Mouse (Mus musculus) MEL (cell line): ENCODE measurements around the gene Tbc1d24.

Source experiments
- CHD2 ChIP-seq: IDR thresholded peaks from 2 replicates; pipeline ENCODE4 v1.6.1; 2011; ENCODE audit warnings: low read length, improper control_type of control experiment
- CTCF ChIP-seq, 3 experiments: IDR thresholded peaks in 2 of 3; conservative IDR thresholded peaks in 1 of 3; 2 replicates each; pipeline ENCODE4 v1.5.1; 2011 to 2012; ENCODE audit warnings: low read length in 3 of 3, low read depth in 2 of 3, mild to moderate bottlenecking in 2 of 3, improper control_type of control experiment in 1 of 3, inconsistent platforms in 1 of 3, mixed read lengths in 1 of 3, moderate library complexity in 1 of 3; ENCODE audit not compliant: control insufficient read depth in 1 of 3, insufficient read depth in 1 of 3, poor library complexity in 1 of 3, severe bottlenecking in 1 of 3
- EP300 ChIP-seq, 2 experiments: IDR thresholded peaks; 2 replicates each; pipeline ENCODE4 v1.6.1; 2011; ENCODE audit warnings: improper control_type of control experiment in 2 of 2, low read length in 2 of 2, low read depth in 1 of 2, mild to moderate bottlenecking in 1 of 2
- JUND ChIP-seq: IDR thresholded peaks from 2 replicates; pipeline ENCODE4 v1.6.1; 2011; ENCODE audit warnings: low read depth, mild to moderate bottlenecking, improper control_type of control experiment, low read length
- MAFK ChIP-seq: IDR thresholded peaks from 2 replicates; pipeline ENCODE4 v1.6.1; 2011; ENCODE audit warnings: low read depth, mild to moderate bottlenecking, low read length, improper control_type of control experiment, borderline replicate concordance
- MXI1 ChIP-seq: IDR thresholded peaks from 2 replicates; pipeline ENCODE4 v1.6.1; 2011; ENCODE audit warnings: mild to moderate bottlenecking, low read depth, low read length, improper control_type of control experiment
- NELFE ChIP-seq: IDR thresholded peaks from 2 replicates; pipeline ENCODE4 v1.6.1; 2011; ENCODE audit warnings: low read depth, low read length, improper control_type of control experiment
- POLR2A ChIP-seq, 2 experiments: IDR thresholded peaks; 2 replicates each; pipeline ENCODE4 v1.6.1; 2011 to 2012; ENCODE audit warnings: low read length in 2 of 2, mild to moderate bottlenecking in 2 of 2, control low read depth in 1 of 2, improper control_type of control experiment in 1 of 2, low read depth in 1 of 2, moderate library complexity in 1 of 2; ENCODE audit not compliant: control insufficient read depth in 1 of 2, insufficient read depth in 1 of 2, poor library complexity in 1 of 2
- POLR2AphosphoS2 ChIP-seq: IDR thresholded peaks from 2 replicates; pipeline ENCODE4 v1.6.1; 2011; ENCODE audit warnings: low read length, improper control_type of control experiment
- RCOR1 ChIP-seq: IDR thresholded peaks from 2 replicates; pipeline ENCODE4 v1.6.1; 2012; ENCODE audit warnings: low read depth, mild to moderate bottlenecking, inconsistent platforms, low read length, improper control_type of control experiment
- UBTF ChIP-seq: IDR thresholded peaks from 2 replicates; pipeline ENCODE4 v1.6.1; 2012; ENCODE audit warnings: low read depth, mild to moderate bottlenecking, inconsistent platforms, low read length, improper control_type of control experiment, moderate library complexity, borderline replicate concordance; ENCODE audit not compliant: insufficient read depth
- USF2 ChIP-seq, 2 experiments: IDR thresholded peaks; 2 replicates each; pipeline ENCODE4 v1.6.1; 2011 to 2012; ENCODE audit warnings: improper control_type of control experiment in 2 of 2, low read length in 2 of 2, borderline replicate concordance in 1 of 2, inconsistent platforms in 1 of 2, low read depth in 1 of 2, mild to moderate bottlenecking in 1 of 2; ENCODE audit not compliant: insufficient read depth in 1 of 2
- ZMIZ1 ChIP-seq: IDR thresholded peaks from 2 replicates; pipeline ENCODE4 v1.6.1; 2012; ENCODE audit warnings: low read depth, mild to moderate bottlenecking, inconsistent platforms, low read length, improper control_type of control experiment, moderate library complexity
- ZNF384 ChIP-seq: IDR thresholded peaks from 2 replicates; pipeline ENCODE4 v1.6.1; 2012; ENCODE audit warnings: low read depth, mild to moderate bottlenecking, inconsistent platforms, low read length, improper control_type of control experiment

- TF ChIP-seq CTCF (IDR thresholded peaks at IDR 0.05 in 2 of 3, conservative IDR thresholded peaks at IDR 0.05 in 1 of 3; ENCODE audit: control insufficient read depth in 1 of 3, insufficient read depth in 1 of 3, low read depth in 2 of 3, low read length in 3 of 3, poor library complexity in 1 of 3, severe bottlenecking in 1 of 3), result no peak
- TF ChIP-seq POLR2A (IDR thresholded peaks at IDR 0.05; ENCODE audit: control insufficient read depth in 1 of 2, insufficient read depth in 1 of 2, low read depth in 1 of 2, low read length in 2 of 2, poor library complexity in 1 of 2), result no peak
- TF ChIP-seq UBTF, result no peak
- no peak for TF ChIP-seq USF2 (IDR thresholded peaks at IDR 0.05; ENCODE audit: borderline replicate concordance in 1 of 2, insufficient read depth in 1 of 2, low read depth in 1 of 2, low read length in 2 of 2)
- TF ChIP-seq MXI1, result no peak
- TF ChIP-seq MAFK, result no peak
- TF ChIP-seq ZNF384, result no peak
- TF ChIP-seq JUND, result no peak
- no peak for TF ChIP-seq RCOR1
- TF ChIP-seq CHD2, result no peak
- TF ChIP-seq NELFE, result no peak
- no peak for TF ChIP-seq EP300 (IDR thresholded peaks at IDR 0.05; ENCODE audit: low read depth in 1 of 2, low read length in 2 of 2)
- no peak for TF ChIP-seq POLR2AphosphoS2
- no peak for TF ChIP-seq ZMIZ1
These were observed 17.3 kb upstream of the Tbc1d24 start for GRCm38 (mm10) chr17:24222653-24223052.
